Mouse (Mus musculus) stomach, embryonic 15.5 days (tissue): Measurements from ENCODE around the gene Thoc3. TPM values are rescaled to one million over a fixed set of nuclear protein-coding genes. Genes with fewer than 3 reads are reported as not detected.

Source experiments
- ATAC-seq: fragments of 200-750 bp; cut with Nextera tagmentation; 2 replicates; pipeline ENCODE4 v1.8.0; 2017; ENCODE audit warnings: low read depth, moderate number of reproducible peaks, moderate TSS enrichment; ENCODE audit not compliant: insufficient read depth, low FRiP score
- H3K27ac ChIP-seq: fragments of 300-500 bp; sonication (generic); 2 replicates; pipeline ENCODE4 v1.5.1; 2015; ENCODE audit warnings: mild to moderate bottlenecking, inconsistent platforms
- H3K27me3 ChIP-seq: fragments of 300-500 bp; sonication (generic); replicated peaks from 2 replicates; pipeline ENCODE4 v1.6.1; 2015; ENCODE audit warnings: inconsistent platforms
- H3K36me3 ChIP-seq: fragments of 300-500 bp; sonication (generic); 2 replicates; pipeline ENCODE4 v1.6.1; 2015; ENCODE audit warnings: inconsistent platforms
- H3K4me1 ChIP-seq: fragments of 300-500 bp; sonication (generic); 2 replicates; pipeline ENCODE4 v1.6.1; 2015; ENCODE audit warnings: inconsistent platforms
- H3K4me2 ChIP-seq: fragments of 300-500 bp; sonication (generic); 2 replicates; pipeline ENCODE4 v1.6.1; 2015; ENCODE audit warnings: mild to moderate bottlenecking, inconsistent platforms
- H3K4me3 ChIP-seq: fragments of 300-500 bp; sonication (generic); replicated peaks from 2 replicates; pipeline ENCODE4 v1.5.1; 2015; ENCODE audit warnings: inconsistent platforms
- H3K9ac ChIP-seq: fragments of 300-500 bp; sonication (generic); 2 replicates; pipeline ENCODE4 v1.6.1; 2015; ENCODE audit warnings: inconsistent platforms
- H3K9me3 ChIP-seq: fragments of 300-500 bp; sonication (generic); 2 replicates; pipeline ENCODE4 v1.6.1; 2016; ENCODE audit warnings: inconsistent platforms
- WGBS: fragments of 180-500 bp; shearing (Covaris S2); methylation state at CpG from one replicate; pipeline ENCODE4 v1.1.7; 2015; 5-methylcytosine and 5-hydroxymethylcytosine counted together
- polyA plus RNA-seq: library from polyadenylated mRNA; unstranded; fragments of >200 nt; fragmentation: Nextera tagmentation; extraction: Ambion mirVana; gene quantifications from 2 replicates; pipeline ENCODE4 v1.2.1, GENCODE M21; 2015

Thoc3 gene
- polyA plus RNA-seq, 1 experiment from 2014 or later = 109 TPM

- H3K4me3 ChIP-seq = no peak overlapping the region
- no peak overlapping the region for H3K4me2 ChIP-seq
- no peaks in the 10 kb centered on the region for H3K36me3 ChIP-seq
- ATAC-seq = no peak
- H3K27me3 ChIP-seq = no peaks in the 10 kb centered on the region
- no peak overlapping the region for H3K9ac ChIP-seq
- WGBS = 81% methylated on average over 14 of the region's 14 CpGs
- H3K4me1 ChIP-seq = no peaks in the 10 kb centered on the region
- no peak overlapping the region for H3K27ac ChIP-seq
- H3K9me3 ChIP-seq = no peaks in the 10 kb centered on the region
These were observed 12.8 kb upstream of the Thoc3 start for GRCm38 (mm10) chr13:54481498-54481897.

DNA sequence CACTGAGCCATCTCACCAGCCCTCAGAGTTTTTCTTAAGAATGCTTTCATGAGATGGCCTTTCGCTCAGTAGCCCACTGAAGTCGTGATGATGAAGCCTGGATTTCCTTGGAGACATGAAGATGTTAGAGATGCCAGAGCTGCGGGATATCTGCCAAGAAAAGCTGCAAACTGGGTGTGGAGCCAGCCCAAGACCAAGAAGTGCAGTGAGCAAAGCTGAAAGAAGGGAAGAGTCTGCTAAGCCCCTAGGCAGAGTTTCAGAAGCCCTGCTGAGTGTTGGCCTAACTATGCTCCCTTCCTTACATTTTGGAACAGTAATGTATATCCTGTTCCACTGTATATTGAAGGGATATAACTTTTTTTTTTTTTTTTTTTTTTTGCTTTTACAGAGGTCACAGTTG is 10.6 kb upstream of the Thoc3 start:
- Histone ChIP-seq H3K4me1 (no peaks in the 10 kb centered on the region), H3K27ac (no peak overlapping the region), H3K36me3 (no peaks in the 10 kb centered on the region), H3K27me3 (no peaks in the 10 kb centered on the region), H3K9ac (no peak overlapping the region), H3K4me2 (no peak overlapping the region), H3K9me3 (no peaks in the 10 kb centered on the region), H3K4me3 (no peak overlapping the region)
- ATAC-seq = no peak
- 62% methylated on average over 3 of the region's 3 CpGs for WGBS

- WGBS = 72% methylated on average over 5 of the region's 5 CpGs
- ATAC-seq = no peak
These were observed 7.1 kb upstream of the Thoc3 start for GRCm38 (mm10) chr13:54475702-54476101.

GRCm38 (mm10) chr13:54474996-54475395 is 6.3 kb upstream of the Thoc3 start:
- 61% methylated on average over 2 of the region's 2 CpGs for WGBS

More at GRCm38 (mm10) chr13:54475702-54476101, 7.1 kb upstream of the Thoc3 start:
- no peaks in the 10 kb centered on the region for H3K27me3 ChIP-seq
- no peak overlapping the region for H3K4me3 ChIP-seq
- H3K27ac ChIP-seq = no peak overlapping the region
- H3K9ac ChIP-seq = no peak overlapping the region
- no peaks in the 10 kb centered on the region for H3K36me3 ChIP-seq
- H3K9me3 ChIP-seq = no peaks in the 10 kb centered on the region
- H3K4me2 ChIP-seq = no peak overlapping the region
- H3K4me1 ChIP-seq = no peaks in the 10 kb centered on the region

GRCm38 (mm10) chr13:54471967-54472366 is 3.3 kb upstream of the Thoc3 start:
- no peak for ATAC-seq
- WGBS = 77% methylated on average over 4 of the region's 4 CpGs
- peaks cover 7% of the 10 kb centered on the region; the same call in 1 of the 2 replicates for H3K4me1 ChIP-seq
- H3K4me3 ChIP-seq = no peak overlapping the region
- no peaks in the 10 kb centered on the region for H3K27me3 ChIP-seq
- 0 out of 2 replicates have a peak, but pooled peaks cover under 1% of the 10 kb centered on the region for H3K36me3 ChIP-seq
- H3K4me2 ChIP-seq = no peak overlapping the region
- no peak overlapping the region for H3K27ac ChIP-seq
- H3K9ac ChIP-seq = no peak overlapping the region
- no peaks in the 10 kb centered on the region for H3K9me3 ChIP-seq

More at GRCm38 (mm10) chr13:54474996-54475395, 6.3 kb upstream of the Thoc3 start:
- H3K4me2 ChIP-seq = no peak overlapping the region
- H3K27me3 ChIP-seq = no peaks in the 10 kb centered on the region
- no peaks in the 10 kb centered on the region for H3K9me3 ChIP-seq
- H3K36me3 ChIP-seq = no peaks in the 10 kb centered on the region
- H3K4me1 ChIP-seq = no peaks in the 10 kb centered on the region
- H3K27ac ChIP-seq = no peak overlapping the region
- no peak overlapping the region for H3K9ac ChIP-seq
- no peak for ATAC-seq
- H3K4me3 ChIP-seq = no peak overlapping the region

- 11% methylated on average over 4 of the region's 4 CpGs for WGBS
- peak overlapping the region; percentile 99 for H3K4me3 ChIP-seq
- H3K36me3 ChIP-seq = peaks cover 30% of the 10 kb centered on the region
- no peak overlapping the region for H3K9ac ChIP-seq
- H3K4me2 ChIP-seq = peak overlapping the region; percentile 89
- H3K4me1 ChIP-seq = peaks cover 7% of the 10 kb centered on the region; the same call in 1 of the 2 replicates
- no peaks in the 10 kb centered on the region for H3K27me3 ChIP-seq
- H3K9me3 ChIP-seq = 0 out of 2 replicates have a peak, but pooled peaks cover 3% of the 10 kb centered on the region
- ATAC-seq = peak; percentile 23; the same call in 1 of the 2 replicates
- no peak overlapping the region for H3K27ac ChIP-seq
These were observed 334 bp upstream of the Thoc3 start for GRCm38 (mm10) chr13:54469012-54469354.

DNA sequence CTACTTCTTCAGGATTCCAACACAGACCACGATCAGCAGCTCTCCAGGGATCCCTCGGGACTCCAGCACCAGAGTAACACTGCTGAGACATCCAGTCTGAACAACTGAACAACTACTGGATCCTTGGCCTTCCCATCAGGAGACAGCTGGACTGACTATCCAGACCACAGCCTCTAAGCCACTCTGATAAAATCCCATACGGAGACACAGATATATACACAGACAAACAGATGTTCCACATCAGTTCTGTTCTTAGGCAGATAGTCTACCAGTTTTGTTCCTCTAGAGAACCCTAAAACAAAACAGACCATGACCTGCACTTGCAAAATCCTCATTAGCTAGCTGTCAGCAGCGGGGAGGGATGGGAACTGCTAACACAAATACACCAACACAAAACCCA is 9.4 kb downstream of the Thoc3 start:
- Histone ChIP-seq H3K9me3 (0 out of 2 replicates have a peak, but pooled peaks cover 5% of the 10 kb centered on the region), H3K4me1 (no peaks in the 10 kb centered on the region), H3K4me3 (no peak overlapping the region), H3K36me3 (peaks cover 59% of the 10 kb centered on the region), H3K27me3 (no peaks in the 10 kb centered on the region), H3K9ac (no peak overlapping the region), H3K27ac (peak overlapping the region; percentile 49; the same call in 1 of the 2 replicates), H3K4me2 (no peak overlapping the region)
- ATAC-seq = peak; percentile 73
- 45% methylated on average over 4 of the region's 4 CpGs for WGBS

DNA sequence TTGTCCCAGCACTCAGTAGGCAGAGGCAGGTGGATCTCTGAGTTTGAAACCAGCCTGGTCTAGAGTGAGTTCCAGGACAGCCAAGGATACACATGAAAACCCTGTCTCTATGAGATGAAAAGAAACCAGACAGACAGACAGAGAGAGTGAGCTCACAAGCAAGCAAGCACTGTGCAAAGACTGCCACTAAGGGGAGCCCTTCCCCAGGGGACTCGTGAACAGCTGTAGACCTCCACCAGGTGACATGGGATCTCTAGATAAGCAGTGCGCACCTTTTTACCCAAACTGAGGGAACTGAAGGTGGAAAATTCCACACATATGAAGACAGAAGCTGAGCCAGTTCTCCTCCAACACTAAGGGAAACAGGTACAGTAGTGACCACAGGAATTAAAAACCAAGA is 11.6 kb downstream of the Thoc3 start:
- no peaks in the 10 kb centered on the region for H3K4me1 ChIP-seq
- no peak for ATAC-seq
- 67% methylated on average over 2 of the region's 2 CpGs for WGBS
- H3K27me3 ChIP-seq = no peaks in the 10 kb centered on the region
- no peak overlapping the region for H3K27ac ChIP-seq
- H3K9me3 ChIP-seq = no peaks in the 10 kb centered on the region
- no peak overlapping the region for H3K9ac ChIP-seq
- no peak overlapping the region for H3K4me3 ChIP-seq
- H3K36me3 ChIP-seq = peaks cover 37% of the 10 kb centered on the region
- no peak overlapping the region for H3K4me2 ChIP-seq

DNA sequence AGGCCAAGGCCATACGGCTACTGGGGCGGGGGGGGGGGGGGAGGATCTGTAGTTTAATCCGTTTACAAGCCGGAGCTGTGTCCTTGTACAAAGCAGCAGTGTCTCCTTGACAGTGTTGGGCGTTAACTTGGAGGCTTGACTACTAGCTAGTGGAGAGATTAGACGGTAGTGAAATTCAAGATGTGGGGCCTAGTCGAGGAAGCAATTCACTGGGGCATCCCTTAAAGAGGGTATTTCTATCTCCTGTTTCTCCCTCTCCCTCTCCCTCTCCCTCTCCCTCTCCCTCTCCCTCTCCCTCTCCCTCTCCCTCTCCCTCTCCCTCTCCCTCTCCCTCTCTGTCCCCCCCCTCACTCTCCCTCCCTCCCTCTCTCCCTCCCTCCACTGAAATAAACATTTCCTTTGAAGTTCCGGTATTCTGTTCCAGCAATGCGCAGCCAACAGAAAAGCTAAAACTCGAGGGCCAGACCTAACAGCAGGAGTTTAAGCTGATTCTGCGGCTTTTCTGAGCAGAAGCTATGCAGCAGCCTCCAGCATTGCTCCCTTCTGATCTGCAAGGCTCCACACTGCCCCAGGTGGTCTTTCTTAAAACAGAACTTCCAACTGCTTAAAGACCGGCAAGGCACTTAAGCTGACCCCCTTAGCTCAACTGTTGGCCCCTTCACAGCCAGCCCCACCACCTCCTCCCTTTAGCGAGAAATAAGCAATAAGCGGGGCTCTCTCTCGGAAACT is 21.0 kb downstream of the Thoc3 start:
- H3K27ac ChIP-seq = peak overlapping the region; percentile 57; the same call in 1 of the 2 replicates
- no peaks in the 10 kb centered on the region for H3K36me3 ChIP-seq
- 4% methylated on average over 15 of the region's 15 CpGs for WGBS
- 0 out of 2 replicates have a peak overlapping the region, but pooled peaks have one; percentile 3 for H3K4me3 ChIP-seq
- H3K9ac ChIP-seq = no peak overlapping the region
- H3K4me2 ChIP-seq = peak overlapping the region; percentile 36
- no peaks in the 10 kb centered on the region for H3K9me3 ChIP-seq
- H3K27me3 ChIP-seq = no peaks in the 10 kb centered on the region
- H3K4me1 ChIP-seq = peaks cover 11% of the 10 kb centered on the region; the same call in 1 of the 2 replicates
- peak; percentile 33; the same call in 1 of the 2 replicates for ATAC-seq

GRCm38 (mm10) chr13:54446686-54447495 is 21.8 kb downstream of the Thoc3 start:
- peaks cover 11% of the 10 kb centered on the region; the same call in 1 of the 2 replicates for H3K4me1 ChIP-seq
- no peaks in the 10 kb centered on the region for H3K9me3 ChIP-seq
- no peaks in the 10 kb centered on the region for H3K27me3 ChIP-seq
- WGBS = 18% methylated on average over 19 of the region's 19 CpGs
- no peak overlapping the region for H3K9ac ChIP-seq
- peak; percentile 50 for ATAC-seq
- H3K36me3 ChIP-seq = no peaks in the 10 kb centered on the region
- H3K4me3 ChIP-seq = no peak overlapping the region
- H3K27ac ChIP-seq = no peak overlapping the region
- H3K4me2 ChIP-seq = peak overlapping the region; percentile 34; the same call in 1 of the 2 replicates

- WGBS = 67% methylated on average over 3 of the region's 3 CpGs
- H3K4me1 ChIP-seq = peaks cover 22% of the 10 kb centered on the region; the same call in 1 of the 2 replicates
- H3K27me3 ChIP-seq = no peaks in the 10 kb centered on the region
- no peaks in the 10 kb centered on the region for H3K36me3 ChIP-seq
- no peaks in the 10 kb centered on the region for H3K9me3 ChIP-seq
- H3K9ac ChIP-seq = no peak overlapping the region
- H3K4me3 ChIP-seq = no peak overlapping the region
- H3K27ac ChIP-seq = no peak overlapping the region
- no peak for ATAC-seq
- H3K4me2 ChIP-seq = no peak overlapping the region
These were observed 25.0 kb downstream of the Thoc3 start for GRCm38 (mm10) chr13:54443693-54444092.

GRCm38 (mm10) chr13:54439912-54440311 is 28.7 kb downstream of the Thoc3 start:
- Histone ChIP-seq H3K9me3 (no peaks in the 10 kb centered on the region), H3K27ac (peak overlapping the region; percentile 49; the same call in 1 of the 2 replicates), H3K4me2 (no peak overlapping the region), H3K4me3 (no peak overlapping the region), H3K9ac (no peak overlapping the region), H3K27me3 (no peaks in the 10 kb centered on the region), H3K36me3 (no peaks in the 10 kb centered on the region), H3K4me1 (peaks cover 11% of the 10 kb centered on the region; the same call in 1 of the 2 replicates)
- peak; percentile 83 for ATAC-seq
- WGBS = 27% methylated on average over 7 of the region's 7 CpGs
